Mouse (Mus musculus) splenic B cell, adult 2 months (primary cell): Measurements from ENCODE around the gene P2rx6.
"Not testable (repeated sequence)": the region's sequence is repeated elsewhere in the genome, so short reads cannot be mapped to it uniquely, and the experiment has no call there.

Experiments used
- DNase-seq: peaks from one replicate; pipeline ENCODE4 v3.0.0-alpha.2; 2011; ENCODE audit warnings: low read depth, low spot score
- H3K27me3 ChIP-seq: 2 replicates; pipeline ENCODE4 v1.6.1; 2012; ENCODE audit warnings: mild to moderate bottlenecking, low read length, moderate library complexity, mixed read lengths; ENCODE audit not compliant: control insufficient read depth, poor library complexity, insufficient read depth, severe bottlenecking
- H3K36me3 ChIP-seq: 2 replicates; pipeline ENCODE4 v1.6.1; 2012; ENCODE audit warnings: mild to moderate bottlenecking, low read length, moderate library complexity, mixed read lengths; ENCODE audit not compliant: control insufficient read depth, poor library complexity, insufficient read depth, severe bottlenecking

The P2rx6 gene

DNA sequence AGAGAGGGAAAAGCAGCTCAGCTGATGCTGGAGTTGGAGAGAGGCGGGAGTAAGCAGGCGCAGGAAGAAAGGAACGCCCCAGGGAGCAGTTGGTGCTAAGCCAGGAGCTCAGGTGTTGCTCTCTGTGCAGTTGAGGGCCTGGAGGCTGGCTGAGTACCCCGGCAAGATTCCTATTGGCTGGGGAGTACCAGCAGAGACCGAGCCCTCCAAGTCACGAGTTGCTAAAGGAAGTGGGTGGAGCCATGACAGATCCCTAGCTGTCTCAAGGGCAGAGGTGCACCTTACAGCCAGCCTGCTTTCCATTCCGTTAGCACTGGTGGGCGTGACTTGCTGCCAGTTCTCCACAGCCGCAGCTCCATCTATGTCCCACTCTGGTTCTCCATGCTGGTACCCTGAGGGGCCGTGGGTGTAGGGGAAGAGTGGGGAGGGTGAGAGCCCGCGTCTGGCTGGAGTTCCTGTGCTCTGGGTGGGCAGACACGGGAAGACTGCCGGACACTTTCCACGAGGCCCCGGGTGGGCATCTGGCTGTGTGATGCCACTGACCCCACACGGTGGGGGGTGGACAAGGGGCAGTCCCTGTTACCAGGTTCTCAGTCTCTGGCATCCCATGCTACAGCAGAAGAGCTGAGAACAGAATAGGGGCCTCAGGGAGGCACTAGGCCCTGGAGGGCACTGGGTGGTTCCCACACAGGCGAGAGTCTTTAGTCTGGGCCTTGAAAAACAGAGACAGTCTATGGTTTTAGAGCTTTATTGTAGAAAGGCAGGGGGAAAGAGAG is 7.6 kb upstream of the P2rx6 start:
- H3K36me3 ChIP-seq, result no peaks in the 10 kb centered on the region
- peak; percentile 92 for DNase-seq
- no peaks in the 10 kb centered on the region for H3K27me3 ChIP-seq

DNA sequence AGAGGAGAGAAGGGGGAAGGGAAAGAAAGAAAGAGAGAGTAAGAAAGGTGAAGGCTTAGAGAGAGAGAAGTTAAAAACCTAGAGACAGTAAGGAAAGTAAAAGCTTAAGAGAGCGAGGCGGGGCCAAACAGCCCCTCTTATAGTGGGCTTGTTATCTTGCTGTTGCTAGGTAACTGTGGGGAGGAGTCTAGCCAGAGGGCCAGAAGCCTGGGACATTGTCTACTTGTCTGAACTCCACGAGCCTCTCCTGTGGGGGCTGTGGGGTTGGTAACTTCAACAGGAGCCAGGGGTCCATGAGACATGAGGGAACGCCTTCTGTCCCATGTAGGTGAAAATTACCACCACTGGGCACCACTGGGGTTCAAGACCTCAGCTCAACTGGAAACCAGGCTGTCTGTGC is 7.0 kb upstream of the P2rx6 start:
- not testable (repeated sequence) for H3K27me3 ChIP-seq, H3K36me3 ChIP-seq
- peak; percentile 29 for DNase-seq

DNA sequence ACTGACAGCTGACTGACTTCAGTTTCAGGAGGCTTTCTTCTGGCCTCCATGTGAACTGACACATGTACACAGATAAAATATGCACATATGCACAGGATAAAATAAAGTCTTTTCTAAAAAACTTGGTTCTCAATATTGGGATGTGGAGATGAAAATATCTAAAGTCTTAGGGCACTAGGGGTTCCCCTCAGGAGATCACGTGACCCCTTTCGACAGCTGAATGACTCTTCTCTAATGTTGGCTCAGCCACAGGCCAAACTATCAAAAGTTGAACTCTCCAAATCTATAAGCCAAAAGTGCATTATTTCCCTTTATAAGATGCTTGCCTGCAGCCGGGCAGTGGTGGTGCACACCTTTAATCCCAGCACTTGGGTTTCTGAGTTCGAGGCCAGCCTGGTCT is 5.5 kb upstream of the P2rx6 start:
- Histone ChIP-seq H3K27me3 (no peaks in the 10 kb centered on the region), H3K36me3 (no peaks in the 10 kb centered on the region)
- no peak for DNase-seq

DNA sequence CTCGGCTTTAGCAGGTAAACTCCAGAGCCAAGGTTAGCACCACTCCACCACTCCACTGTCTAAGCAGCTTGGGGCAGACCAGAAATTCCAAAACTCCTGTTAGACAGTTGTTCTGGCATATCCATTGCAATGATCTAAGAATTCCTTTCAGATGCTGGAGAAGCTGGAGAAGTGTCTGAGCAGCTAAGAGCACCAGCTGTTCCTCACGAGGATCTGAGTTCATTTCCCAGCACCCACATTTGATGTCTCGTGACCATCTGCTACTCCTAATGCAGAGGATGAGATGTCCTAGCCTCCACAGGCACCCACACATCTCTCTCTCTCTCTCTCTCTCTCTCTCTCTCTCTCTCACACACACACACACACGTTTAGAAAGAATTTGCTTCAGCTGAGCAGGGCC is 4.8 kb upstream of the P2rx6 start:
- DNase-seq, result no peak

DNA sequence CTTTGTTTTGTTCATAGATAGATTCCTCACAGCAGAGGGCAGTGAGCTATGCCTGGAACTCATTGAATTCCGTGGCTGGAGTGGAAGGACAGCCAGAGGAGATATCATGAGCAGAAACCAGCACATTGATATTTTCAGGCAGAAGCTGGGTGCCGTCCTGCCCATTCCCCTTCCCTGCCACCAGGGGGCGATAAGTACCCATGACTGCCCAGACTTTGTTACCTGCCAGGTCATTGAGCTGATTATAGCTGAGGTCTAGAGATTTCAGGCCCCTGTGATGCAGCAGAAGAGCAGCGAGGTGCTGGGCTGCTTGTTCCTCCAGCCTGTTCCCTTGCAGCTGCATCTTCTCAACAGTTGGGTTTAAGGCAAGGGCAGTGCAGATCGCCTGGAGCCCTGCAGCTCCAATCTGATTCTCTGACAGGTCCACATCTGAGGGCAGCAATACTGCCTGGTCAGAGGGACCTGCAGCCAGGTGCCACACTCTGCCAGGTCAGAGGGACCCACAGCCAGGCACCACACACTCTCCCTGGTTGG is 3.7 kb upstream of the P2rx6 start:
- DNase-seq, result peak; percentile 78
- H3K27me3 ChIP-seq, result no peaks in the 10 kb centered on the region

More for the DNA sequence above, 4.8 kb upstream of the P2rx6 start:
- no peaks in the 10 kb centered on the region for H3K27me3 ChIP-seq
- H3K36me3 ChIP-seq, result no peaks in the 10 kb centered on the region

DNA sequence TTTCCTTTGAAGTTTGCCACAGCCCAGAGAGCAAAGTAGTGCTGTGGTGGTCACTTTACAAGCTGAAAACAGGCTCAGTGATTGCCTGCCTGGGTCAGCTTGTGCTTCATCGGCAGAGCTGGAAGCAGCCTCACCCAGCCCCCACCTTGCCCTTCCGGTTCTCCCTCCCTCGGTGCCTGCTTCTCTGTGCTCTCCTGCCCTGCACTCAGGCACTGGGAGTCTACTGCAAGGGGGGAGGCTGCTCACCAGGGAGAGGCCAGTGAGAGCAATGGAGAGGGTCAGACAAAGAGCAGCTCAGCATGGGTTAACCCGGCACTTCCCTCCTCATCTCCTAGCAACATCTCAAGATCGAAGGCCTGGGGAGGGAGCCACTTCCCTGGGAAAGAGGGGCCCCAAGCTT is 2.9 kb upstream of the P2rx6 start:
- no peaks in the 10 kb centered on the region for H3K36me3 ChIP-seq
- no peak for DNase-seq
- no peaks in the 10 kb centered on the region for H3K27me3 ChIP-seq

More for the DNA sequence above, 3.7 kb upstream of the P2rx6 start:
- H3K36me3 ChIP-seq, result no peaks in the 10 kb centered on the region

DNA sequence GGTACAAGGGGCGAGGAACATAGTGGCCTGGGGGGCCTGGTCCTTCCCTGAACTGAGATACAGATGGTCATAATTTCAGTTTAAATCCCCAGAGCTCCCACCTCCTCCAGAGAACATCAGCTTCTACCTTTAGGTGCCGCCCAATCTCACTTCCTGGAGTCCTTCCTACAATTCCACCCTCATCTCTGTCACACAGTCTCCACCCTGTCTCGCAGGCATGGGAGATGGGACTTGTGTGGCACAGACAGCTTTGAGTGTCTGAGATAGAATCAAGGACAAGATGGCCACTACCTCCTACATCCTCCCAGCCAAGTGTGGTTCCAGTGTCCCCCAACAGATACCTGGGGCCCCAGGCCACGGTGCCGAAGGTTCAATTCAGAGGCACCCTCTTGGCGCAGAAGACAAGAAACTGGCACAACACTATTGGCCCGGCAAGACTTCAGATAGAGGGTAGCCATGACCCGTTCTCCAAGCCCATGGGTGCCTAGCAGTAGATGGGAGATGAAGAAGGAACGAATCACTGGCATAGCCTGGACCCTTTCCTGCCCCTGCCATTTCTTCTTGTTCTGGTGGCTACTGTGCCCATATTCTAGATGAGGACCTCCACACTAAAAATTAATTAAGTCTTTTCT is 2.2 kb upstream of the P2rx6 start:
- H3K27me3 ChIP-seq, result no peaks in the 10 kb centered on the region
- no peaks in the 10 kb centered on the region for H3K36me3 ChIP-seq
- DNase-seq, result no peak

DNA sequence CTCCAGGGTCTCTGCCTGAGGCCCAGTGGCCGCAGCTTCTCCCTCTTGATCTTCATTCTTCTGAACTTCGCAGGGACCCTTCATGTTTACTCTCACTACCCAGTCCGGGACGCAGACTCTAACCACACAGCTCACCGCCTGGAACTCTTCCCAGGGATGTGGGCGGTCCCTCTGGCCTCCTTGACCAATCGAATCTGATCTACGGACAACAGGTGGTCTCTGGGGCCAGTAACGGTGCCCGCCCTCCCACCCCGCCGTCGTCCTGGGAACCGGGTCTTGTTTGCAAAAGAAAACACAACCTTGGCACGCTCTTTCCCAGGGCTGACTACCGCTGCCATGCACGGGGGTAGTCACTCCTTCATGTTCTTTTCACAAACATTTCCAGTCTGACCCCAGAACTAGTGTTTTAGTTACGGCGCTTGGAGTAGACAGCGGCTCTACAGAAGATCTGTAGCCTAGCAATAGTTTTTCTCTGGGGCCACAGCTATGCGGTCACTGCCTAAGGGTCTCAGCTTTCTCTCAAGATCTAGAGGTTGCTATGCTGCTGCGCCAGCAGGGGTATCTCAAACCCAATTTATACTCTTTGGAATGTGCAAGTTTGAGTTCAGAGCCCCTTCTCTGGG is 446 bp upstream of the P2rx6 start, which contains the start of gene Lrrc74b:
TSS of gene Lrrc74b (minus strand) at position 120 of the 623 bp plus-strand sequence.
- no peaks in the 10 kb centered on the region for H3K36me3 ChIP-seq
- DNase-seq, result no peak

DNA sequence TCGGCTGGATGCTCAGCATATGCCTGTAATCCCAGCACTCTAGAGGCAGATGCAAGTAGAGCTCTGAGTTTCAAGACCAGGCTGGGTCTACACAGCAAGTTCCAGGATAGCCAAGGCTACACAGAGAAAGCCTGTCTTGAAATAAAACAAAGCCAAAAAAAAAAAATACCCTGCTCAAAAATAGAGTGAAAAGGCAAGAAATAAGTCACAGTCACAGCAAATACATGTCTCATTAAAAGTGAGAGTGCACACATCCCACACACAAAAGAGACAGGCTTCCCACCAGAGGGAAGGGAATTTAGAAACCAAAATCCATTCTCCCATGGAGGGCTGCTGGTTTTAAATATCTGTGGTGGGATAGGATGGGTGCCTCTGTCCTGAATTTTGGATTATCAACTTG is 1.9 kb downstream of the P2rx6 start:
- DNase-seq, result no peak
- Histone ChIP-seq H3K36me3 (no peaks in the 10 kb centered on the region), H3K27me3 (no peaks in the 10 kb centered on the region)

More for the DNA sequence above, 446 bp upstream of the P2rx6 start, which contains the start of gene Lrrc74b:
- H3K27me3 ChIP-seq, result no peaks in the 10 kb centered on the region

DNA sequence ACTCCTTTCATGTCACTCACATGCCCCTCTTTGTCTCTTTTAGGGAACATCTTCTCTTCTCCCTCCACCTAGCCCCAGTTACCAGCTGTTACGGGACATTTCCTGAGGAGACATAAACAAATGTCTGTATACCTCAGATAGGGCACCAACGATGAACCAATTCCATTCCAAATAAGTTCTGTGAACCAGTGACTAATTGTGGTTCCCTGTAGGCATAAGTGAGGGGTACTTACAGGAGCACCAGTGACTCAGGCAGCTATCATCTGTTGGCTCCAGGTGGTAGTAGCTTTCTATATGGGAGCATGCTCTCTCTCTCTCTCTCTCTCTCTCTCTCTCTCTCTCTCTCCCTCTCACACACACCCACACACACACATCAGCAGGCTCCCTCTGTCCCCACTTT is 2.5 kb downstream of the P2rx6 start:
- Histone ChIP-seq H3K36me3 (no peaks in the 10 kb centered on the region), H3K27me3 (no peaks in the 10 kb centered on the region)
- no peak for DNase-seq

DNA sequence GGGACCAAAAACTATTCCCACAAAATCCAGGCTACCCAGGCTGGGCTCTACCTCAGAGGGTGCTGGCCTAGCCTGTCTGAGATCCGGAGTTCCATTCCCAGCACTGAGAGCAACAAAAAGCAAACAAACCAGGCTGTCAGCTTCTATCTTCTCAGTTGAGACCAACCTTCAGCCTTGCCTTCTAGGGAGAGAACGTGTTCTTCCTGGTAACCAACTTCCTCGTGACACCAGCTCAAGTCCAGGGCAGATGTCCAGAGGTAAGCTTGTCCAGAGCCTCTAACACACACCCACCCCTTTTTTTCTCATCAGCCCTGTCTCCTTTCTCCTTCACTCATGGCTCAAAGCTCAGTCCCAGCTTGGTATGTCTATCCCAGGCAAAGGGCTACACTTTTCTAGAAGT is 3.1 kb downstream of the P2rx6 start:
- no peak for DNase-seq
- Histone ChIP-seq H3K27me3 (no peaks in the 10 kb centered on the region), H3K36me3 (no peaks in the 10 kb centered on the region)

DNA sequence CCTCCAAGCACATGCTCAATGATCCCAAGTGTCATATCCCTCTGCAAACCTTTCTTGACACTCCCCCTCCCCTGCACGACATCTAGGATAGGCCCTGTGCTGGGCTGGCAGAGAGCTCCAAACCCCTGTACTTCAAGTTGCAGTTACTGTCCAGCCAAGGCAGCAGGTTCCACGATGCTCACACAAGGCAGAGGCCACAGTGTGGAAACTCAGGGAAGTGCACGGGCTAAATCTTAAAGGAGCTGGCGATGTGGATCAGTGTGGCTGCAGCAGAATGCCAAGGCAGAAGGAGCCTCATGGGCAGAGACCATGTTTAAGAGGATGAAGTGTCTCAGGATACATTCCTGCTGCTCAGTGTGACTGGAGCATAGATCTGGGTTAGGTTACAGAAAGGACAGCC is 4.5 kb downstream of the P2rx6 start:
- Histone ChIP-seq H3K36me3 (no peaks in the 10 kb centered on the region), H3K27me3 (no peaks in the 10 kb centered on the region)
- no peak for DNase-seq

DNA sequence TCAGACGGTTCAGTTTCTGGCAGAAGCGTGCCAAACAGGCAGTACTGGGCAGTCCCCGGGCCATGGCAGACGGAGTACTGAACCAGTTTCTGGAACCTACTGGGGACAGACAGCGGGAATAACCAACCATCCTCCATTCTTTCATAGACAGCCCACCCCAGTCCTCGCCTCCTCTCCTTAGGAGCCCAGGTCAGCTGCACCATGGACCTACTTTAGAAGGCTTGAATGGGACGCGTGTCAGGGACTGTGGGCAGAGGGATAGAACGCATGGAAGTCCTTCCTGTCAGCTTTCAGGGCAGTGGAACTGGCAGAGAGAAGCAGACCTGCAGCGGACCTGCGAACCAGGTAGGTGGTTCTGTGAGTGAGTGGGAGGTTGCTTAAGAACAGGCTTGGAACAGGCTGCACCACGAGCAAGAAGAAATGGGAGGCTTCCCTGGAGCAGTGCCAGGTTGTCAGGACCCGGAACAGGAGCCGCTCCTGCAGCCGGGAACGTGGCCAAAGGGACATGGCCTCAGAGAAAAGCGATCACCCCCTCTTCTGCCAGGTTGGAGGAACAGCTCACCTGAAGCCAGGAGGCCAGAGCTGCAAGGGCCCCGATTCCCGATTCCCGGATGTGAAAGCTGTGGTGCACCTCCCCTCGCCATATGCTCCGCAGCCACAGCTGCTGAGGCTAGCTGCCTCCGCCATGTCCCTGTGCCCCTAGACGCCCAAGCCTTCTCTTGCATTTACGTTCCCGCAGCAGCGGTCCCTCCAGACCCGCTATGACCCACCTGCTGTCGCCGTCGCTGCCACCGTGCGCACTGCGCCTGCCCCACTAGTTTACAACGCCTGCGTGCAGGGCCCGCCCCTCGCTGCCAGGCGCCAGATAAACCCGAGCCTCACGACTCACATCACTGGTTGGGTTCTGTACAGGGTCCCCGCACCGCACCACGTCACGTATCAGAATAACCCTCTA is 14.5 kb downstream of the P2rx6 start:
- no peaks in the 10 kb centered on the region for H3K36me3 ChIP-seq
- DNase-seq, result no peak
- H3K27me3 ChIP-seq, result no peaks in the 10 kb centered on the region; the same call in 1 of the 2 replicates

DNA sequence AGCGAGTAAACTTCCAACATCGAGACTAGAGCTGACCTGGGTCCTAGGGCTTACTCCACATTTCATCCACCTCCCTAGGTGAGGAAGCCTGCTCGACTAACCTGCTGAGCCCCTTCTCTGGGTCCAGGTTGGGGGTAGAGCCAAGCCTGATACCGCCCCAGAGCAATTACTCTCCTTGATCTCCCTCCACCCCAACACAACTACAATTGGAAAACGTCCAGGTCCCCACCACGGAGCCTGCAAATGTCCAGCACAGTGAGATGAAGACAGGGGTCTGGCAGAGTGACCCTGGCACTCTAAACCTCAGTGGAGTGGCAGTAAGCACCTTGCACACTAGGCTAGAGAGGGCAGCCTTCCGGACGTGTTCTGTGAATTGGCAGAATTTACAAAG is 15.1 kb downstream of the P2rx6 start:
- DNase-seq, result no peak
- Histone ChIP-seq H3K36me3 (no peaks in the 10 kb centered on the region), H3K27me3 (no peaks in the 10 kb centered on the region; the same call in 1 of the 2 replicates)
